Mouse (Mus musculus) embryonic fibroblast, embryonic 13.5 days (primary cell): Measurements from ENCODE around the gene Chd6.

ENCODE experiments used
- CTCF ChIP-seq: IDR thresholded peaks from 2 replicates; pipeline ENCODE4 v1.5.1; 2011; ENCODE audit warnings: mild to moderate bottlenecking, control low read depth, low read length, moderate library complexity, borderline replicate concordance; ENCODE audit not compliant: insufficient read depth
- POLR2A ChIP-seq: IDR thresholded peaks from 2 replicates; pipeline ENCODE4 v1.6.1; 2011; ENCODE audit warnings: low read depth, mild to moderate bottlenecking, control low read depth, low read length, moderate library complexity

DNA sequence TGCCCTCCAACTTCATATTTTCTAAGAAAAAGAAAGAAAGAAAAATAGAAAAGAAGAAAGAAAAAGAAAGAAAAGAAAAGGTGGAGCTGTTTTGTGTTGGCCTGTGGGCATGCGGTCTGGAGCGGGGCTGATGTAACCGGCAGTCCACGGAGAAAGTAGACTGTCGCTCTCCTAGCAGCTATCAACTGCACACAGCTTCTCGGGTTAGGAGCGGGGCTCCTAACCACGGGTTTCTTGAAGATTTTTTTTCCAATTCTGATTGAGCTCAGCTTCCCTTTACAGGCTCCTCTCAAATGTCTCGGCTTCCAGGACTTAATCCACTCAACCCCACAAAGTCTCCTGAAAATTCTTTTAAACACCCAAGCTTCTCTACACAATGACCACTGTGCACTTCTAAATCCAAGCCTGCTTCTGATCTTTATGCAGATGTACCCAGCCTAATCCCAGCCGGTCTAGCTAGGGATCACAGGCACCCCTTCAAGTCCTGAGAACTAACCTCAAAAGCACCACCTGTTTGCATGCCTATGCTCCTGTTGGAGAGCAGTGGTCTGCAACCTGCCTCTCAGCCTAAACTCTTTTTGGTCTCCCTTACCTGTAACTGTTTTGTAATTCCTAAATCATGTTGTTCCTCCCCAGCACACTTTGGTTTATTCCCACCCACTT is 42.6 kb downstream of the Chd6 start:
- no peak for TF ChIP-seq CTCF
- TF ChIP-seq POLR2A, result no peak
